Mouse (Mus musculus): ENCODE data around the gene Klhl5. TPM values are rescaled to one million over a fixed set of nuclear protein-coding genes. Genes with fewer than 3 reads are reported as not detected.

The Klhl5 gene
- polyA plus RNA-seq, 1 experiment from 2014 or later: 15.4 TPM

Other genes with a start within 250 kb of the Klhl5 start
- 0.99 and 1.3 TPM in 2 replicates for gene Tlr1, start 174.0 kb upstream of the Klhl5 start, polyA plus RNA-seq (2015; fragmentation: Nextera tagmentation; extraction: Ambion mirVana)
- 0.97 and 1.3 TPM in 2 replicates for gene Tlr6, start 147.4 kb upstream of the Klhl5 start, polyA plus RNA-seq (2015; fragmentation: Nextera tagmentation; extraction: Ambion mirVana)
- gene Fam114a1, start 137.5 kb upstream of the Klhl5 start, polyA plus RNA-seq (2015; fragmentation: Nextera tagmentation; extraction: Ambion mirVana): 48.2 and 49.1 TPM in 2 replicates
- 1.7 and 2.3 TPM in 2 replicates for gene Tmem156, start 15.4 kb upstream of the Klhl5 start, polyA plus RNA-seq (2015; fragmentation: Nextera tagmentation; extraction: Ambion mirVana)
- 5.9 and 6.2 TPM in 2 replicates for gene Wdr19, start 92.2 kb downstream of the Klhl5 start, polyA plus RNA-seq (2015; fragmentation: Nextera tagmentation; extraction: Ambion mirVana)
- gene Rfc1, start 228.1 kb downstream of the Klhl5 start, polyA plus RNA-seq (2015; fragmentation: Nextera tagmentation; extraction: Ambion mirVana): 84.8 and 87.7 TPM in 2 replicates
- 1.6 and 1.9 TPM in 2 replicates for gene Klb, start 240.8 kb downstream of the Klhl5 start, polyA plus RNA-seq (2015; fragmentation: Nextera tagmentation; extraction: Ambion mirVana)

Data from stomach, embryonic 15.5 days (tissue).